Mouse (Mus musculus) gastrocnemius, postnatal 25 days (tissue): ENCODE data around the gene Ciapin1. TPM values are rescaled to one million over a fixed set of nuclear protein-coding genes. Genes with fewer than 3 reads are reported as not detected.

Source experiments
- DNase-seq: peaks from one replicate; pipeline ENCODE4 v3.0.0; 2022
- long read RNA-seq, 2 experiments: library from polyadenylated mRNA; stranded (forward); transcript quantifications; one replicate each; pipeline ENCODE4 v2.0.0; 2021
- total RNA-seq, 2 experiments: library from RNA; stranded (reverse); gene quantifications; 1 replicate in 1 of 2; 2 replicates in 1 of 2; pipeline ENCODE4 v1.2.3; 2021

The Ciapin1 gene
- 10 to 100 TPM; 38.4 to 45.3 TPM for total RNA-seq
- long read RNA-seq, experiment 1, full-length matches to known transcripts, result 78 of 104 reads
- long read RNA-seq, experiment 1, partial matches to known transcripts, result 17 of 104 reads
- long read RNA-seq, experiment 1, other reads (novel, unspliced or antisense), result 9 of 104 reads
- long read RNA-seq, experiment 2, full-length matches to known transcripts, result 84 of 116 reads
- long read RNA-seq, experiment 2, partial matches to known transcripts, result 27 of 116 reads
- long read RNA-seq, experiment 2, other reads (novel, unspliced or antisense), result 5 of 116 reads

DNA sequence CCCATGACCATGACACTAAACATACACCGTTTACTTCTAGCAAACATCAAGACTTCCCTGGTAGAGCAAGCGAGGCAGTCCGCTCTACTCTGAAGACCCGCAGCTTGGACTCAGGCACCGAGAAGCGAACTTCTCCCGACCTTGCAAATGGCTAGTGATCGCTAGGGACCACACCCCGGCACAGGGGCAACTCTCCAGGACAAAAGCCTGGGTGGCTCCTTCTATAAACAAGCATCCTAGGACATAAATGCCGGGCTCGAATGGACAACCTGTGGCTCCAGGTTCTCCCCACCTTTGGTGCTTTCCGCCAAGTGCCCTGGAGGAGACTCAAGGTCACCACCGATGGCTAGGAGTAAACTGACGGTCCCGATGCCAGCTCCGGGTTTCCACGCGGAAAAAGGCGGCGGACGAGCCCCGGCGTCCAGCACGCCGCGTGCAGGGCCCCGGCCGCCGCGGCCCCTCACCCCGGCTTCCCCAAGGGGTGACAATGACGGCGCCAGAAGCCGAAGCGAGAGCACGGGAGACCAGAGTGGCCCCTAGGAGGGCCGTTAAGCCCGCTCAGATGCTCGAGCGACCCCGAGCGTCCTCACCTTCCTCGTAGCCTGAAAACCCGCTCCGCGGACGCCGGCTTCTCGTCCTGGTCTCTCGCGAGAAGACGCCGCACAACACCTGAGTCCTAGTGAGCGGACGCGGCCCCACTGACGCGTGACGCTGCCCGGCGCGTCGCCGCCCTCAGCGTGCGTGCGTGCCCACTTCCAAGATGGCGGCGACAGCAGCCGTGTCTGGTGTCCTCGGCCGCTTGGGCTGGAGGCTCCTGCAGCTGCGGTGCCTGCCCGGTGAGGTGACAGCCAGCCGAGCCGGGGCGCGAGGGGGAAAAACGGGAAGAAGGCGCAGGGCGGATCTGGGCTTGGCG, at the start of gene Ciapin1, which contains the start of gene Coq9:
Gene Ciapin1 (minus strand): TSS at position 697 of the 913 bp plus-strand sequence.
Gene Coq9 (plus strand): TSS at position 660 of the 913 bp plus-strand sequence.
- peak; percentile 95 for DNase-seq

DNA sequence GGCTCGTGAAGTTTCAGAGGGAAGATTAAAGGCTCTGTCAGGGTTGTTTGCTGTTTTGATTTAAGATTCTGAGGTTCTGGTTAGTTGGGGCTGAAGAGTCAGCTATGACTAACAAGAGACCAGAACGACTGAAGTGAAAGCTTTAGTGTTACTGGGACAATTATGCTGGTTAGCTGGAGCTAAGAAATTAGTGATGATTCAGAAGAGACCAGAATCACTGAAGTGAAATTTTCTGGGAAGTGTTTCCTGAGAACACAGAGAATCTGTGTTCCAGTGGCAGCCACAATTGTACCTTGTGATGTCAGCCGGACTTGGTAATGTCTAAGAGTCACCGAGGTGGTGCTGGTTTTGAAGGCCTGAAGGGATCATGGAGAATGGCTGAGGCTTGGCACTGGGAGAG, 42.6 kb upstream of the Ciapin1 start:
- DNase-seq, result no peak

DNA sequence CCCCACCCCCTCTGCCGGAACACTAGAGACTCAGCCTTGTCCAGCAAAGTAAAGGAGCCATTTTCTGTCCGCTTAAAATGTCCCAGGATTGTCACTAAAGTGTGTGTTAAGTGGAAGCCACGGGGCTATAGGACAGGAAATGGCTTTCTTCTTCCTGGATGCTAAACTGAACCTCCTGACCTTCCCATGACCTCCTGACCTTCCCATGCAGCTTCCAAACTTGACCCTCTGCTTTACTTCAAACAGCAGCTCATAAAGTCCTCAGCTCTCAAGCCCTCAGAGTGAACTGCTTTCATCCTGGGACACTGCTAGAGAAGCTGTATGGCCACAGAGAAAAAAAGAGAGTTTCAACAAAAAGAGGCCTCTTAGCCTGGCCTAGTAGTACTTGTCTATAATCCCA, 38.7 kb upstream of the Ciapin1 start:
- no peak for DNase-seq

DNA sequence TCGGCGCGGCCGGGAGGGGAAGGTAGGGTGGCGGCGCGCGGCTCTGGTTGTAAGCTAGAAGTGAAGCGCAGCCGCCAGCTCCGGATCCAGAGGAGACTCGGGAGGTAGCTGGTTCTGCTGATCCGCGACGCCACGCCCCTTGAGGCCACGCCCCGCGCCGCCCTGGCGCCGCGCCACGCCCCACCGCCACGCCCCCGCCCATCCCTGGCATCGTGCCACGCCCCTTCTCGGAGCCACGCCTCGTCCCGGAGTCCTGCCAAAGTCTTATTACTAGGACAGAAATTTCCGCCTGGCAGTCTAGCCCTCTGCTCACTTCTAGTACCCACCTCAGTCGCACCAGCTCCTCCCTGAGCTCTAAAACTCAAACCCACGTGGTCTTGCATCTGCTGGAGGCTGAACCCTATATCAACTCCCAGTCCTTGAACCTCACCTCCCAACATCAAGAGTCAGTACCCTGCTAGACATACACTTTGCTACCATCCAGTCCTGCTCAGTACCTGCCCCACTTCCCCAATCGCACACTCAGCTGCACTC, 38.1 kb upstream of the Ciapin1 start, which contains the start of gene Dok4:
Gene Dok4 (minus strand): TSS at position 134 of the 534 bp plus-strand sequence.
- DNase-seq, result peak; percentile 89

DNA sequence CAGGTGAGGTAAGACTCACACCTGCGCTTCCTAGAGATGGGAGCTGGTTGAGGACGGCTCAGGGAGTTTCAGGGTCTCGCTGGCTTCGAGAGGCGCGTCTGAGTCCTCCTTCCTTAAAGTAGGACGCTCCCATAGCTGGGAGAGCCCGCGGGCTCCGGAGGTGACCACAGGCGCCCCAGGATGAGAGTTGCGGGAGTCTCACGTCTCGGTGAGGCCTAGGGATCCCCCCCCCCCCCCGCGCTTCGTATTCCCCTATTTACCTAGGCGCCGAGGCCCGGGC, 37.7 kb upstream of the Ciapin1 start:
- no peak for DNase-seq

DNA sequence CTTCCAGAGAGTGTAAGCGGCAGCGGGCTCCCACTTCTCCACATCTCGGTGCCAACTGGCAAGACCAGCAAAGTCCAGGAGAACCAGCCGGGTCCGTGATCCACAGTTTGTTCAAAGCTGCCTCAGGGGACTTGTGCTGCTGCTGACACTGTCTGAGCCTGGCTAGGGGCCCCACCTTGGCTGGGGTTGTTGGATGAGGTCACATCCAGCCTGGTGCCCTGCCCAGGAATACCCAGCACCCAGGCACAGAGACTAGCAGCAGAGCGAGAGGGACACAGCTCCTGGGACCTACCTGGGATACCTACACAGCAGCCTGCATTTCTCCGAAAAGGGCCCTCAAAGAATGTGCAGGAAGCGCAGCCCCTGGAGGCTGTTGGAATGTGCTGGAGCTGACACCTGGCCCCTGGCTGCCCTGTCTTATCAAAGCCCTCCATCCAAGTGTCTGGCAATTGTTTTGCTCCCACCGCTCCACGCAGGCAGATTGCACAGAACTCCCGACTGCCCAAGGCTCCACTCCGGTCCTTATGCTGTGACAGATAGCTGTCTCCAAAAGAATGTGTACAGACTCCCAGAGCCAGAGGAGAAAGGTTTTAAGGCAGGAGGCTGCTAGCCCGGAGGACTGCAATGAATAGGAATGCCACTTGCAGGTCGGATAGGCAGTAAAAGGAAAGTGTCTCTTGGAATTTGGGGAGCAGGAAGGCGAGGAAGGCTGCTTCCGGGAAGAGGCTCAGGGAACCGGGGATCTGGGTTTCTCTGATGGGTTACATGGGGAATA, 37.1 kb upstream of the Ciapin1 start:
- no peak for DNase-seq

DNA sequence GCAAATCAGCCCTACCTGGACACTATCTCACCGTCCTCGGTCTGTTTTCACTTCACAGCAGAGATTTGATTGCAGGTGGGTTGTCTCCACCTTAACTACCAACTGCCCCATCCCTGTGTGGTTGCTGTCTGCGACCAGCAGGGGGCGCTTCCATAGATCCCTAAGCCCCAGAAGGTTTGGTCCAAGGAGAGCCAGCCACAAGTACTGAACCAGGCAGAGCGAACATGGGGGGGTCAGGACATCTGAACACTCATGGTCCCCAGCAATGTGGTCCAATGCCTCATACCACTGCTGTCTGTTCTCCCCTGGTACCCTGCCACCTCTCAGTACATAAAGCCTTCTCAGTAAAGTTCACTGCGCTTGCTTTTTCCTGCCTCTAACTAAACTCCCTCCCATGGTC, 36.2 kb upstream of the Ciapin1 start:
- DNase-seq, result peak; percentile 58

DNA sequence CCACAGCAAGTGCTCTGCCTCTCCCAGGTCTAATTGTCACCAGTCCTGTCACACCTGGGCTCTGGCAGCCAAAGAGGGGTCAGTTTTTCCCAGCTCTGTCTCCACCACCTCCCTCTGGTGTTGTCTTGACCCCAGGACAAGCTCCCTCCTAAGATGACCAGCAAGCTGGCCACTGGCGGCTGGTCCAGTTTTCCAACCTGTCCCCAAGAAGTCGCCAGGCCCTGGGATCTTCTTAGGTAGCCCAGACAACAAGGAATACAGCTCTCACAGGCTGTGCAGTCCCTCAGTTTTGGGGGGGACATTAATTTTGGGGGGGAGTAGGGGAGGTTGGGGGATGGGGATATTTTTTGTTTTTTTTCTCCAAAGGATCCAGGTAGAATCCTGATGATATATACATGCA, 34.4 kb upstream of the Ciapin1 start:
- no peak for DNase-seq

DNA sequence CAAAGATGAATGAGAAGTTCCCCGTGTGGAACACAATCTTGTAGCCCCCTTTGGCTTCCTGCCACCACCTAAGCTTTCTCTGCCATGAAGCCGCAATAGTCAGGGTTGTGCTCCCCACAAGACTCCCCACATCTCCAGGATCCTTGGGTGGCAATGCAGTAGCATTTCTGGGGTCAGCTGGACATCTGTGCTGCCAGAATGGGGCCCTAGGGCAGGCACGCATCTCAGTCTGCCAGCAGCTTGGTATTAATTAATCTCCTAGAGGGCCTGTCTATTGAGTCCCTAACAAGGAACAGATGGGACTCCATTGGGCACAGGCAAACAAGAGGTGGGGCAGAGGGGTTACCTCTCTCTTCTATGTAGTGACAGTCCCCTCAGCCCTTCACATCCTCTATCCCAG, 34.0 kb upstream of the Ciapin1 start:
- no peak for DNase-seq

DNA sequence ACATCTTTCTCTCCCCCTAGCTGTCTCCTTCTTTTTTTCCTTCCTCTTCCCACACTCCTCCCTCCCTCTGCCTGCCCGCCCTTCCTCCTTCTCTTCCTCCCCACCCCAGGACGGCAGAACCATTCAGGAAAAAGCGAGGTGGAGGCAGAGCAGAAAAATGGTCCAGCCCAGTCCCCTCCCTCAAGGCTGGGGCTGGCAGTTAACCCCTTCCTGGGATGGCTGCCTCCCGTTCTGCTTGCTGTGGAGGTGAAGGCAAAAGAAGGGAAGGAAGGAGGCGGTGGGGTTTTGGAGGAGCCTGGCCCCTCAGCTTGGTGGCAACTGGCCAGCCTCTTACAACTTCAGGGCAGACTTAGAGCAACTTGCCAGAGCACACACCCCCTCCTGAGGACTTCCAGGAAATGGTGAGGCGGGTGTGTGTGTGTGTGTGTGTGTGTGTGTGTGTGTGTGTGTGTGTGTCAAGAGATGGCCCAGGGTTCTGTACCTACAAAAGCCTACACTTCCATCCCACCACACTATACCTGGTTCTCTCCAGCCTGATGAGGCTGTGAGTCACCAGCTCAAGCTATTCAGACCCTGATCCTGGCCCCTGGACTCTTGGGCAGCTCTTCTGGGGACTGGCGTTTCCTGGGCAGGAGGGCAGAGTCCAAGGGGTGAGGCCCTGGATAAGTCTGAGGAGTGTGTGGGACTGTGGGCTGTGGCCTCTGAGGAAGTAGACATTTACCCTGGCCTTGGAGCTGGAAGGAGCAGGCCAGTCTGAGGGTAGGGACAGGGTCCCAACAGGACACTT, 33.1 kb upstream of the Ciapin1 start:
- DNase-seq, result peak; percentile 77

DNA sequence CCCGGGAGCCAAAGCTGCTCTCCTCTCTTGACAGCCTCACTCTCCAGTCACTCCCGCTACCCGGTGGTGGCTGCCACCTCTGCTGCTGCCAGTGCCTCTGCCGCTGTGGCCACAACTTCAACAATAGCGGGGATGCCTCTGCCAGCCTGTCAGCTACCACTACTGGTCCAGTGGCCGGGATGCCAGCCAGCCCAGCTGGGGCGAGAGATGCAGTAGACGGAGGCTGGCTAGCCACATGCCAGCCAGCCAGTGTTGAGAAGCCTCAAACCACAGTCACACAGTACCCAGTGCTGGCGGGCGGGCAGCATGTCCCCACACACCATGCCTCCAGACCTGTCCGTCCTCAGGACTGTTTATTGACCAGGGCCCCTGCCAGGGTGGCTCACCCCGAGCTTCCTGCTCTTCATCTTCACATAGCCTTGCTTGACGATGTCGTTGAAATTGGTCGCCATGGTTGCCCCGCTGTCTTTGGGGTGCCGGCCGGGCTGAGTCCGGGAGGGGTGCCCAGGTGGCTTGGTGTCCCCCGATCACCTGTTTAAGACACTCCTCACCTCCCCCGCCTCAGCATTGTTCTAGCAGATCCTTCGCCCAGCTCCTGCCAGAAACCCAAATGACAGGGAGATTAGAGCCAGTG, 32.4 kb upstream of the Ciapin1 start:
- no peak for DNase-seq

DNA sequence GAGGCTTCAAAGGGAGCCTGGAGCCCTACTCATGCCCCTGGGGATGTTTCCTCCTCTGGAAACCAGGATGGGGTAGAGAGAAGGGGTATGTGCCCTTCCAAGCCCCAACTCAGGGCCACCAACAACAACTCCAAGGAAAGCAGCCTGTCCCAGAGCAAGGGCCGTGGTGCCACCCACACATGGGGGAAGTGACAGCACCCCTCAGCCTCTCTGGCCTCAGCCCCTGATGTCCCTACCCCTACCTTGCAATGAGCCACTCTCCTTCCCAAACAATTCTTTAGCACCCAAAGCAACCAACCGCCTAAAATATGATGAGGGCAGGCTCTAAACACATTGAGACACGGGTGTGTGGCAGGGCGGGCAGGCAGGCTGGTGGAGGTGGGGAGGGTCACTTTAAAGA, 31.8 kb upstream of the Ciapin1 start:
- no peak for DNase-seq

DNA sequence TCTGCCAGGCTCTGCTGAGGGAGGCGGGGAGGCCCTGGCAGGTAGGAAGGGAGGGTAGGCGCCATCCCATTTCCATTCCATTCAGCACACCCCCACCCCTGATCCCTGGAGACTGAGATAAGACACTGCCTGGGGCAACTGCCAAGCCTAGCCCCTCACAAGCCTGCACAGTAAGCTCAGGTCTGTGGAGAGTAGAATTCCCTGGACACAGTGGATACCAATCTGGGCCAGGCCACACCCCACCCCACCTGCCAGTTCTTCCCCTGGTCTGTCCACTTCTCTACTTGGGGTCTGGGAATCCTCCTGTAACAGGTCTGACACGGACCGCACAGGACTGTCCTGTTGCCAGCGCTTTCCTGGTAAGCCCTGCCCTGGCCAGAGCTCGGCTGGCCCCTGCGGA, 31.0 kb upstream of the Ciapin1 start:
- DNase-seq, result no peak

DNA sequence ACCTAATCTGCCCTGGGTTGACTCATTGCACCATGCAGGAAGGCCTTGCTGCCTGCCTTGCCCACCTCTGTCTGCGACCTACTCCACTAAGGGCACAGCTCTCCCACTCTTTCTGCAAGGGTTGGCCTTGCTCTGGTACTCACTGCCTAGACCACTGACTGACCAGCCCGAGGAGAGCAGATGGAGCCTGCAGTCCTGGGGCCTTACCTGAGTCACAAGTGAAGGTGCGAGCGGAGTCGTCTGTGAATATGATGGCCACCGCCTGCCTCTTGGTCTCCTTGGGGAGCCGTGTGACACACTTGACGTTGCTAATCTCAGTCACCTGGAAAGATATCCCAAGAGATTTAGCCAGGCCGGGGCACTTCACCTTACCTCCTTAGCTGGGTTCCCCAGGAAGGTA, 28.8 kb upstream of the Ciapin1 start:
- no peak for DNase-seq

DNA sequence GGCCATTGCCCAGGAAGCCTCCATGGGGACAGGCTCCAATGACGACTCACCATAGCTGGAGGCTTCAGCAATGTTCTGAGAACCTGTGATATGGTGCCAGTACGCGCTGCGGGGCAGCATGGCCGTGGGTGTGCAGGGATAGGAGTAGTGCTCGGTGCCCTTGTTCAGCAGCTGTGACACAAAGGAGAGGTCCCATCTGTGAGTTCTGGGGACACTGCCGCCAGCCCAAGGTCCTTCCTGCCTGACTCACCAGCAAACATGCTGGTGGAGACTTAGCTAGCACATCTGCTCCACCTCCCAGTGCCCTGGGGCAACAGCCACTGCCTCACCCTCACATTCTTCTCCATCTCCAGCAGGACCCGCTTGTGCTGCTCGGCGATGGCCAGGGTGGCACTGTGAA, 27.1 kb upstream of the Ciapin1 start:
- DNase-seq, result no peak

DNA sequence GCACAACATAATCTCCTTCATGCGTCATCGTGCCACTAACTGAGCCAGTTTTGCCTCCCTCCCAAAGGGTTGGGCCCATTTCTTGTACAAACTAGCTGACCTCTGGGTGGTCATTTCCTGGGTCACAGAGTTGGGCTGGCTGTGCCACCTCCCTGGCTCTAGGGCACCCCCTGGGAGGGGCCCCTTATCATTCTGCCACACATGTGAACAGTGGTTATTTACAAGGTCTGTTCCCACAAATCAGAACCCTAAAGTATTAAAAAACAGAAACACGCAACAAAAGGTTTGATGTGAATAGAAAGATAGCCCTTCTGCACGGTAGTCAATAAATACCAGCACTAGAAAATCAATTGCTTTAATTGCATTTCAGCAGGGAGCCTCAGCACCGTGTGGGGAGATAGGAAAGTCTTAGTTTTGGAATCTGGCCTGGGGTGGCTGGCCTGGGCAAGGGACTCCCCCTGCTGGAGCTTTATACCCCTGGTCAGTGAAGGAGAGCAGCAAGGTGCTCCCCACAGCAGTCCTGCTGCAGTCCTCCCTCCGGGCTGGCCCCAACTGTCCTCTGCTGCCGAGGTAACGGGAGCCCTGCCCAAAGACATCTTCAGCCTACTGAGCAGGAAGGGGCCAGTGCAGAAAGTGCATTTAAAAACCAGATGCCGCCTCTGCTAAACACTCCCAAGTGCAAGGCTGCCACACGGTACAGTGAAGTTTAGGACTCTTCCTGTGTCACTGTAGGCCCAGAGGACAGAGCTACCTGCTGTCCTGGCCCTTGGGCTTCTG, 25.9 kb upstream of the Ciapin1 start:
- DNase-seq, result no peak

DNA sequence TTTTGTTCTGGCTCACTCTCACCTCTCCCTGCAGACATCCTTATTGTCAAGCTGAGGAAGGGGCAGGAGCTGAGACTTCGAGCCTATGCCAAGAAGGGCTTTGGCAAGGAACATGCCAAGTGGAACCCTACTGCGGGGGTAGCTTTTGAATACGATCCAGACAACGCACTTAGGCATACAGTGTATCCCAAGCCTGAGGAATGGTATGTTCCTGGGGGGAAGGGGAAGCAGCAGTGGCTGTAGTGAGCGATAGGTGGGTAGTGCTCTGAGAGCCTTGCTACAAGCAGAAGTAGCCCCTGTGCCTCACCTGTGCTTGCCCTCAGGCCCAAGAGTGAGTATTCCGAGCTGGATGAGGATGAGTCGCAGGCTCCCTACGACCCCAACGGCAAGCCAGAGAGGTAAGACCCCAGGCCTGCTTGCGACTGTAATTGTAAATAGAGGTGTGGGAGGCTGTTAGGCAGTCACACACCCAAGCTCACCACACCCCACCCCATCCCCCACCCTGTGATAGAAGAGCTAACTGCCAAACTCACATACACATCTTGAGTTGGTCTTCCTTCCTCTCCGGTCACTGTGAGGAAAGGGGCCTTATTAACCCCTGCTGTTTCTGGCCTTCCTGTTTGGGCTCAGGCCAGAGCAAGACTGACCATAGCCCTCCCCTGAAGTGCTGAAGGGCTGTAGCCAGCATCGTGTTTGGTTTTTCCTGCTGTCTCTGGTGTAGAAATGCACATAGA, 24.5 kb upstream of the Ciapin1 start:
- DNase-seq, result no peak

DNA sequence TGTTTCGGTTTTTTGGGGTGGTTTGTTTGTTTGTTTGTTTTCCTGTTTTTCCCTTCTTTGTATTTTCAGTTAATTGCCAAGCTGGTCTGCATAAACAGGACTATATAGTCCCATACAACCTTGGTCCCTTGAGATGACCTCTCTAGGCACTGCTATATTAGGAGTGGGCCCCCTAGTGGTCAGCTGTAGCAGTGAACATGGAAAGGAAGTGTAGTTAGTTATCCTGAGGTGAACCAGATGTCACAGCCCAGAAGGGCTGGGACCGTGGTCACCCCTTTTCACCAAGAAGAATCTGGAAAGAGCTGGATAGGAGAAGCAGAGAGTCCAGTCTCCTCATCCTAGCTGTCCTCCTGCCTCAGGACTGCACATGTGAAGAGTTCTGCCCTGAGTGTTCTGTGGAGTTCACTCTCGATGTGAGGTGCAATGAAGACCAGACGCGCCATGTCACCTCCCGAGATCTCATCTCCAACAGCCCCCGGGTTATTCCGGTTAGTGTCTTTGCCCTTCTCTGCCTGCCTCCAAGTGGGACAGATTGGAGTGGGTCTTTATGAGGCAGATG, 23.3 kb upstream of the Ciapin1 start:
- DNase-seq, result no peak
